Mouse (Mus musculus) bone marrow macrophage, adult 2 months (primary cell): Measurements from ENCODE around the gene Cep72.

Source experiments
- CTCF ChIP-seq: IDR thresholded peaks from 2 replicates; pipeline ENCODE4 v1.5.1; 2012; ENCODE audit warnings: low read depth, mild to moderate bottlenecking, low read length, moderate library complexity
- POLR2A ChIP-seq: IDR thresholded peaks from 2 replicates; pipeline ENCODE4 v1.6.1; 2012; ENCODE audit warnings: mild to moderate bottlenecking, low read depth, low read length, borderline replicate concordance

DNA sequence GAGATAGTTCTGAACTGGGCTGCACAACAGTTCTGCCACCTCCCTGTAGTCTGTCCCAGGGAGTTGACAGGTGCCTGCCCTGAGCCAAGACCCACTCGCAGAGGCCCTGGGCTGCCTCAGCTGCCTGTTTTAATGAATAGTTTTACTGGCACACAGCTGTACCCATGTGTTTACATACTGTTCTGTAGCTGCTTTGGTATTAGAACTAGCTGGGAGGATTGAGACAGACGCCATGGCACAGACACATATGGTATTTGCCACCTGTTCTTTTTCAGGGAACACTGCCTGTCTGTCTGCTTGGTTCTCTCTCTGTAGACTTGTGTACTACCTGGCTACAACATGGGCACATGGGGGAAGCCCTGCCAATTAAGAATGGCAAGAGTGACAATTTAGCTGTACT is 27.3 kb downstream of the Cep72 start:
- no peak for TF ChIP-seq POLR2A
- TF ChIP-seq CTCF: no peak
